Mouse (Mus musculus) testis, adult 2 months (tissue): ENCODE results near the gene Fbn1. TPM values are rescaled to one million over a fixed set of nuclear protein-coding genes. Genes with fewer than 3 reads are reported as not detected.

Experiments used
- H3K27ac ChIP-seq: fragments of 200-500 bp; 2 replicates; pipeline ENCODE4 v1.5.1; 2012; ENCODE audit warnings: low read depth, low read length; ENCODE audit not compliant: control insufficient read depth, insufficient read depth
- H3K27me3 ChIP-seq: fragments of 200-500 bp; 2 replicates; pipeline ENCODE4 v1.6.1; 2012; ENCODE audit warnings: mild to moderate bottlenecking, low read length, moderate library complexity; ENCODE audit not compliant: control insufficient read depth, insufficient read depth
- H3K36me3 ChIP-seq: fragments of 200-500 bp; 2 replicates; pipeline ENCODE4 v1.6.1; 2012; ENCODE audit warnings: mild to moderate bottlenecking, low read length; ENCODE audit not compliant: control insufficient read depth, insufficient read depth
- H3K4me1 ChIP-seq: fragments of 200-500 bp; 2 replicates; pipeline ENCODE4 v1.6.1; 2012; ENCODE audit warnings: low read length; ENCODE audit not compliant: control insufficient read depth, insufficient read depth
- H3K4me3 ChIP-seq: fragments of 200-500 bp; 2 replicates; pipeline ENCODE4 v1.5.1; 2012; ENCODE audit warnings: low read depth, mild to moderate bottlenecking, low read length, moderate library complexity, mixed read lengths; ENCODE audit not compliant: control insufficient read depth
- CTCF ChIP-seq: fragments of 200-500 bp; IDR thresholded peaks from 2 replicates; pipeline ENCODE4 v1.5.1; 2012; ENCODE audit warnings: low read depth, mild to moderate bottlenecking, inconsistent platforms, low read length, moderate library complexity; ENCODE audit not compliant: control insufficient read depth, insufficient read depth, insufficient replicate concordance
- POLR2A ChIP-seq: fragments of 200-500 bp; IDR thresholded peaks from 2 replicates; pipeline ENCODE4 v1.6.1; 2012; ENCODE audit warnings: low read depth, mild to moderate bottlenecking, inconsistent platforms, low read length, moderate library complexity; ENCODE audit not compliant: control insufficient read depth
- polyA plus RNA-seq: library from polyadenylated mRNA; depleted of rRNA; stranded (reverse); fragments of >200 nt; gene quantifications from 2 replicates; pipeline ENCODE4 v1.2.3, GENCODE M21; 2012

Fbn1 gene
- polyA plus RNA-seq, 1 experiment = 1.1 TPM

- TF ChIP-seq CTCF = no peak
- no peak for TF ChIP-seq POLR2A
- H3K4me3 ChIP-seq = no peak overlapping the region
- no peaks in the 10 kb centered on the region for H3K4me1 ChIP-seq
- H3K27ac ChIP-seq = no peak overlapping the region
- no peaks in the 10 kb centered on the region for H3K27me3 ChIP-seq
- no peaks in the 10 kb centered on the region for H3K36me3 ChIP-seq
Measured at GRCm38 (mm10) chr2:125411777-125412176, 96.0 kb downstream of the Fbn1 start.

GRCm38 (mm10) chr2:125404509-125405105 is 103.2 kb downstream of the Fbn1 start:
- Histone ChIP-seq H3K4me1 (no peaks in the 10 kb centered on the region), H3K27ac (no peak overlapping the region), H3K36me3 (no peaks in the 10 kb centered on the region), H3K27me3 (no peaks in the 10 kb centered on the region), H3K4me3 (no peak overlapping the region)
- TF ChIP-seq POLR2A = no peak
- TF ChIP-seq CTCF = no peak

- Histone ChIP-seq H3K4me1 (no peaks in the 10 kb centered on the region), H3K36me3 (no peaks in the 10 kb centered on the region), H3K27me3 (no peaks in the 10 kb centered on the region), H3K27ac (no peak overlapping the region), H3K4me3 (no peak overlapping the region)
- TF ChIP-seq CTCF (no peak), POLR2A (no peak)
Measured at GRCm38 (mm10) chr2:125402276-125402675, 105.5 kb downstream of the Fbn1 start.

- H3K27me3 ChIP-seq = no peaks in the 10 kb centered on the region
- no peaks in the 10 kb centered on the region for H3K4me1 ChIP-seq
- no peak overlapping the region for H3K4me3 ChIP-seq
- H3K27ac ChIP-seq = no peak overlapping the region
- H3K36me3 ChIP-seq = no peaks in the 10 kb centered on the region
- TF ChIP-seq CTCF = no peak
- TF ChIP-seq POLR2A = no peak
Measured at GRCm38 (mm10) chr2:125400121-125400520, 107.7 kb downstream of the Fbn1 start.

GRCm38 (mm10) chr2:125397796-125398195 is 110.0 kb downstream of the Fbn1 start:
- Histone ChIP-seq H3K27me3 (no peaks in the 10 kb centered on the region), H3K36me3 (no peaks in the 10 kb centered on the region), H3K4me1 (no peaks in the 10 kb centered on the region), H3K4me3 (no peak overlapping the region), H3K27ac (no peak overlapping the region)
- TF ChIP-seq CTCF = no peak
- TF ChIP-seq POLR2A = no peak

- Histone ChIP-seq H3K27ac (no peak overlapping the region), H3K27me3 (no peaks in the 10 kb centered on the region), H3K4me3 (no peak overlapping the region), H3K36me3 (no peaks in the 10 kb centered on the region), H3K4me1 (no peaks in the 10 kb centered on the region)
- TF ChIP-seq POLR2A (no peak), CTCF (no peak)
Measured at GRCm38 (mm10) chr2:125394428-125395101, 113.2 kb downstream of the Fbn1 start.

- no peak overlapping the region for H3K27ac ChIP-seq
- TF ChIP-seq CTCF (no peak), POLR2A (no peak)
- H3K27me3 ChIP-seq = no peaks in the 10 kb centered on the region
- H3K36me3 ChIP-seq = no peaks in the 10 kb centered on the region
- H3K4me3 ChIP-seq = no peak overlapping the region
- H3K4me1 ChIP-seq = no peaks in the 10 kb centered on the region
Measured at GRCm38 (mm10) chr2:125391582-125391981, 116.2 kb downstream of the Fbn1 start.
